Mouse (Mus musculus): ENCODE measurements around the gene Ssh3.

GRCm38 (mm10) chr19:4255583-4256162 lies 13.3 kb downstream of the Ssh3 start:
- TF ChIP-seq CTCF (IDR thresholded peaks at IDR 0.05; ENCODE audit: extremely low read depth, insufficient read depth, low read length), result peak; percentile 17; the same call in 1 of the 2 replicates
- no peak for TF ChIP-seq POLR2A (IDR thresholded peaks at IDR 0.05; ENCODE audit: extremely low read depth, insufficient read depth, low read length)

All from cortical plate, adult 2 months (tissue).